Mouse (Mus musculus) heart, adult 2 months (tissue): ENCODE results near the gene C8a.

Source experiments
- EP300 ChIP-seq: fragments of 200-500 bp; IDR thresholded peaks from 2 replicates; pipeline ENCODE4 v1.6.1; 2011; ENCODE audit warnings: low read depth, low read length, control low read depth; ENCODE audit not compliant: insufficient read depth
- POLR2A ChIP-seq: fragments of 200-500 bp; IDR thresholded peaks from 2 replicates; pipeline ENCODE4 v1.6.1; 2011; ENCODE audit warnings: mild to moderate bottlenecking, low read depth, low read length, control low read depth; ENCODE audit not compliant: insufficient read depth

DNA sequence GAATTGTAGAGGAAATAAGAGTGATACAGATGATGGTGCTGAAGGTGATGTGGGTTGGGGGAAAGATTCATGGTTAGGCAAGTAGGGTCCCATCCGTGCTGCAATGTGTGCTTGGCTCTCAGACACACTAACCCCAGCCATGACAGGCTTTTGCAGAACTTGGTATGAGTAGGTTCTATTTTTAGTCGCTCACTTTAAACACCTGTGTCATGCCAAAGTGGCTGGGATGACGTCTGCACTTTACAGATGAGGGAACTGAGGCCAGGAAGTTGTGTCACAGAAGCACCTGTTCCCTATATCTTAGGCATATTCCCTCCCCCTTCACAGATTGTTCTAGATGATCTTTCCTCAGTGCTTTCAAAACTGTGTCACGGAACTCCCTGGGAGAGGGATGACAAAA is 93.9 kb downstream of the C8a start:
- TF ChIP-seq POLR2A, result no peak
- TF ChIP-seq EP300, result no peak
